Mouse (Mus musculus) bone marrow, adult 2 months (tissue): ENCODE results near the gene Thbs2. TPM values are rescaled to one million over a fixed set of nuclear protein-coding genes. Genes with fewer than 3 reads are reported as not detected.

ENCODE experiments used
- H3K27ac ChIP-seq: fragments of 200-500 bp; 2 replicates; pipeline ENCODE4 v1.5.1; 2012; ENCODE audit warnings: low read depth, mild to moderate bottlenecking, control low read depth, inconsistent platforms, low read length; ENCODE audit not compliant: control insufficient read depth, poor library complexity, insufficient read depth
- H3K4me1 ChIP-seq: fragments of 200-500 bp; 2 replicates; pipeline ENCODE4 v1.6.1; 2011; ENCODE audit warnings: low read length; ENCODE audit not compliant: control insufficient read depth, insufficient read depth
- H3K4me3 ChIP-seq: fragments of 200-500 bp; replicated peaks from 2 replicates; pipeline ENCODE3; 2011; ENCODE audit warnings: mild to moderate bottlenecking, low read depth, low read length, control low read depth; ENCODE audit not compliant: control insufficient read depth
- CTCF ChIP-seq: fragments of 200-500 bp; IDR thresholded peaks from 2 replicates; pipeline ENCODE4 v1.5.1; 2011; ENCODE audit warnings: low read length, control low read depth; ENCODE audit not compliant: control insufficient read depth, insufficient read depth
- POLR2A ChIP-seq: fragments of 200-500 bp; IDR thresholded peaks from 2 replicates; pipeline ENCODE4 v1.6.1; 2011; ENCODE audit warnings: low read depth, mild to moderate bottlenecking, control low read depth, low read length, borderline replicate concordance; ENCODE audit not compliant: control insufficient read depth
- WGBS: fragments of 180-500 bp; shearing (Covaris S2); methylation state at CpG from one replicate; pipeline ENCODE4 v1.1.7; 2018; 5-methylcytosine and 5-hydroxymethylcytosine counted together
- polyA plus RNA-seq: library from polyadenylated mRNA; stranded (reverse); fragments of >200 nt; gene quantifications from 2 replicates; pipeline ENCODE4 v1.2.4, GENCODE M21; 2011; ENCODE audit warnings: low replicate concordance; ENCODE audit not compliant: missing spikeins, insufficient read depth, insufficient read length

The Thbs2 gene
- polyA plus RNA-seq, 1 experiment, result 7.0 TPM

DNA sequence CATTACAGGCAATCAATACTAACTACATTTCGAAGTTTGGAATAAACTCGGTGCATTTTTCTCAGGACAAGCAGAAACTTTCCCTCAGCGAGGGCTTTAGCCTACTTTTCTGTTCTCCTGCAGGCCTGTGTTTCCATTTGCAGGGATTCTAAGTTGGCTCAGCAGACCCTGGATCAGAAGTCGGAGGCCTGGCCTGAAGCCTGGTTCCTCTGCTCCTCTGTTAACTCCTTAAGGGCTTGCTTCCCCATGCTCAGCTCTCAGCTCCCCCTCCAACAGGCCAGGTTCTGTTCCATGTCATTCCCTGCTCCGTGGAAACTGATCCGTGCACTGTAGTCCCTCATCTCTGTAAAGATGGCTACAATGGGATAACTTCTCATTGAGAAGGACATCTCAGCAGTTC, 2.1 kb downstream of the Thbs2 start:
- H3K27ac ChIP-seq, result no peak overlapping the region
- WGBS, result 59% methylated on average over 6 of the region's 6 CpGs
- H3K4me1 ChIP-seq, result no peaks in the 10 kb centered on the region
- no peak for TF ChIP-seq POLR2A
- TF ChIP-seq CTCF, result no peak
- H3K4me3 ChIP-seq, result no peak overlapping the region

DNA sequence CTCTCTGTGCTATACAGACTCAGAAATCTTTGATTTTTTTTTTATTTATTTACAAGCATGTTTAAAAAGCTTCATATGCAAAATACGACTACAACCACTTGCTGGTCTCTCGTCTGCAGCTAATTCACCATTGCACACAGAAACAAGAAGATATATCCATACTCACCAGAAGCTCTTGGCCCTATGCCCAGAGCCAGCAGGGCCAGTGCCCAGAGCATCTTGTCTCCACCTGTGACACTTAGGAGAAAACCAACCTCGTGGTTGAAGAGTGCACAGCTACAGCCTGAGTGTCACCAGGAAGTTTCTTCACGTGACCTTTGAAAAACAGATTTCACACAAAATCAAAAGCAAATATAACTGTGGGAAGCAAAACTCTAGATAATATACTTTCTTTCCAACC, 2.8 kb downstream of the Thbs2 start:
- Histone ChIP-seq H3K27ac (no peak overlapping the region), H3K4me3 (no peak overlapping the region), H3K4me1 (no peaks in the 10 kb centered on the region)
- no peak for TF ChIP-seq POLR2A
- no peak for TF ChIP-seq CTCF
- WGBS, result 53% methylated on average over 4 of the region's 4 CpGs

DNA sequence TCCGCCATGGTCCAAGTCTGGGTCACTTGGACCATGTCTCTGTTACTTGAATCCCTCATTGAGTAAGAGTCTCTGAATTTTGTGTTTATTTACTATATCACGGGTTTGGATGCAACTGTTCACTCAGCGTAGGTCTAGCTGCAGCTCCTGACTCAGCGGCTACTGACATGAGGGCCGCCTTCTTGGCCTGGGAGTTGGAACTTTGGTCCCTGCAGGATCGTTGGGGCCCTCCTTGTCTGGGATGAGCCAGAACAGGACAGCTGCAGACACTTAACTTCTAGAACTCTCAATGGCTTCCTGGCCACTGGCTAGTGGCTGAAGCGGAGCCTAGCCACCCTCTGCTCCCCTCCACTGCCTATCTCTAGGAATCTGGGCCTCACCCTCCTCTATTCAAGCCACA, 11.2 kb downstream of the Thbs2 start:
- H3K4me3 ChIP-seq, result no peak overlapping the region
- WGBS, result 72% methylated on average over 7 of the region's 7 CpGs
- H3K4me1 ChIP-seq, result no peaks in the 10 kb centered on the region
- H3K27ac ChIP-seq, result no peak overlapping the region
- no peak for TF ChIP-seq POLR2A
- TF ChIP-seq CTCF, result no peak

DNA sequence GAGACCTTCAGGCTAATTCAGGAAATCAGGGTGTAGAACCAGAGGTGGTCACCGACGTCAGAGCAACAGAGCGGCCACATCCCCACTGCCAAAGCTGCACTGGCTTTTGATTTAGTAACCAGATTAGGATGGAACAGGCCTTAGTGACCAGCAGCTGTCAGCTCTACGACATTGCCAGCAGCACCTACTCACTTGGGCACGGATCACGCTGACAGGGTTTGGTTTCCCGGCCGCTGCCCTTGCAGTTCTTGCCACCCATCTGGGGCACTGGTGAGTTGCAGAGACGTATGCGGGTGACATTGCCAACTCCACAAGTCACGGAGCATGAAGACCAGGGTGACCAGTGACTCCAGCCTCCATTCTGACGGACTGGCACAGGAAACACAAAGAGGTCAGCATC, 13.0 kb downstream of the Thbs2 start:
- TF ChIP-seq POLR2A (no peak), CTCF (no peak)
- Histone ChIP-seq H3K27ac (no peak overlapping the region), H3K4me3 (no peak overlapping the region), H3K4me1 (no peaks in the 10 kb centered on the region)
- WGBS, result 79% methylated on average over 12 of the region's 12 CpGs

DNA sequence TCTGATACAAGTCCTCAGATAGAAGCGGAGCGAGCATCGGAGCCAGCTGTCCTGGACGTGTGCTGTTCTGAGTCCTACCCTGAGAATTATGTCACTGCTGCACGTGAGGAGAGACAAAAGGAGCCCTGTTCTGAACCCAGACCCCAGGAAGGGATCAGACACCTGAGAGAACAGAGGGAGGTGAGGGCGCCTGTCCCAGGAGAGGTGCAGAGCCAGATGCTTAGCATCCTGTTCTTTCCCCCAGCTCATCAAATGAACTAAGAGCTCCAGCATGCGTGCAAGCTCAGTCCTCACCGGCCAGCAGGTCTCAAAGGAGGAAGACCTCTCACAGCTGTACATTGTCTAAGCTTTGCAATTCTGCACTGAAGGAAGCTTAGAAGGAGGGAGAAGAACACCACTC, 16.8 kb downstream of the Thbs2 start:
- no peak overlapping the region for H3K4me3 ChIP-seq
- no peak overlapping the region for H3K27ac ChIP-seq
- H3K4me1 ChIP-seq, result no peaks in the 10 kb centered on the region
- TF ChIP-seq CTCF, result no peak
- TF ChIP-seq POLR2A, result no peak
- WGBS, result 74% methylated on average over 8 of the region's 8 CpGs

DNA sequence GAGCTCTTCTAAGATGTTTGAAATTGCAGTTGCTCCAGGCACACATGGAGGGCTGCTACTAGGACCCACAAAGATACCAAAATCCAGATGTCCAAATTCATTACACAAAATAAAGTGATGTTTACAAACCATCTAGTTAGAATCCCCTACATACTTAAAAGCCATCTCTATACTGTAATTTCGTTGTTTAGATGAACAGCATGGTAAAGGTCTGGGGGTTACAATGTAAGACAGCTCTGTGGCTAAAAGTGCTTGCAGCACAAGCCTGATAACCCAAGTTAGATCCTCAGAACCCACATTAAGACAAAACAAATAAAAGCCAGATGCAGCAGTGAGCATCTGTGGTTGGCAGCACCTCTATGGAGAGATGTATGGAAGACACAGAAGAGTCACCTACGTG, 18.5 kb downstream of the Thbs2 start:
- no peak overlapping the region for H3K27ac ChIP-seq
- no peak for TF ChIP-seq CTCF
- no peak for TF ChIP-seq POLR2A
- no peaks in the 10 kb centered on the region for H3K4me1 ChIP-seq
- WGBS, result 78% methylated on average over 2 of the region's 2 CpGs
- no peak overlapping the region for H3K4me3 ChIP-seq

DNA sequence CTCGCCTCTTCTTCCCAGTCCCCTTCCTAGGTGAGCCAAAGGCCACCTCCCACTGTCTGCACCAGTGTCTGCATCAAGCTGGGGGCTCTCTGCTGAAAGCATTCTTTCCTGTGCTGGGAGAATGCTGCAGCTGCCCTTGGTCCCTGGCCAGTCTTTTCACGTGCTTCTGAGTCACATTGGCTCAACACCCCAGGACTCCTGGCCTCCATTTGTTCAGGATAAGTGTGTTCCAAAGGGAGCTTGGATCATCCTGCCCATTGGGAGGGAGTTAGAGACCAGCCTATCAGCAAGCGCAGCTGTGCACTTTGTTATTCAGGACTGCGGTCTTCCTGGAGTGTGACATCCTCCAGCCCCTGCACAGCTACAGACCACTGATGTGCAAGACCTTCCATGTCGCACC, 21.6 kb downstream of the Thbs2 start:
- 62% methylated on average over 5 of the region's 5 CpGs for WGBS
- no peak overlapping the region for H3K27ac ChIP-seq
- H3K4me3 ChIP-seq, result no peak overlapping the region
- TF ChIP-seq POLR2A (no peak), CTCF (no peak)
- H3K4me1 ChIP-seq, result no peaks in the 10 kb centered on the region

DNA sequence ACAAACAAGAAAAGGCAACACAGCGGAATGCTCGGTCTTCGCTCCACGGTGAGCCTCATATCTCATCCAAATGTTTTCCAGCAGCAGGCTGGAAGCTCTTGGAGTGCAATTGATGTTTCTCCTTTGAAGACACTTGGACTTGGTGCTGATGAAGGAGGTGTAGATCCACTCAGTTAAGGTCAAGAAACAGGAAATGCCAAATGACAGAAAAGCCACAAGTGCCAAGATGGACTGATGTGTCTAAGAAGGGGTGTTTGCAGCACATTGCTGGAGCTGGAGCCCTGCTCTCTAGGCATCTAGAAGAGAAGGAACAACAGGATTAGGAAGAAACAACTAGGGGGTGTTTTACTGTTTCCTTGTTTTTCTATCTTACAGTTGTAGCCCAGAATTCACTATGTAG, 26.8 kb downstream of the Thbs2 start:
- no peaks in the 10 kb centered on the region for H3K4me1 ChIP-seq
- H3K4me3 ChIP-seq, result no peak overlapping the region
- TF ChIP-seq POLR2A (no peak), CTCF (no peak)
- 83% methylated on average over 4 of the region's 4 CpGs for WGBS
- no peak overlapping the region for H3K27ac ChIP-seq

DNA sequence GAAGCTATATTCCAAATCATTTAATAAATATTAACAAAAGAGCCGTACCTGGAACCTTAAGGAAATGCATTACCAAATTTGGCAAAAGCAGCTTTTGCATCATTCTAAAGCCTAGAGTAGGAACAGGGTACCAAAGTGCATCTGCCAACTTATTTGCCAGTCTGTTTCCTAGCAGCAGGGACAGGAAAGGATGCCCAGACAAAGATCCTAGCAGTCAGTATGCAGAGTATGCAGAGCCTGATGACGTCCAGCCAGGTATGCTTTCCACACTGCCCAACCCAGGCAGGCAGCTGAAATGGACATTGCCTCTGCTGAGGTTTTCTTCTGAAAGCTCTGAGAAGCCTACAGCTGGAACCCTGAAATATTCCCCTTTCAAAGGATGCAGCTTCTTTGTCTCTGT, 27.6 kb downstream of the Thbs2 start:
- Histone ChIP-seq H3K4me3 (no peak overlapping the region), H3K4me1 (no peaks in the 10 kb centered on the region), H3K27ac (no peak overlapping the region)
- no peak for TF ChIP-seq POLR2A
- TF ChIP-seq CTCF, result no peak
- WGBS, result 72% methylated on average over 2 of the region's 2 CpGs
